Mouse (Mus musculus): ENCODE results near the gene Mylip. TPM values are rescaled to one million over a fixed set of nuclear protein-coding genes. Genes with fewer than 3 reads are reported as not detected.

Mylip gene
- polyA plus RNA-seq, 2 experiments = 3.3 to 8.2 TPM

DNA sequence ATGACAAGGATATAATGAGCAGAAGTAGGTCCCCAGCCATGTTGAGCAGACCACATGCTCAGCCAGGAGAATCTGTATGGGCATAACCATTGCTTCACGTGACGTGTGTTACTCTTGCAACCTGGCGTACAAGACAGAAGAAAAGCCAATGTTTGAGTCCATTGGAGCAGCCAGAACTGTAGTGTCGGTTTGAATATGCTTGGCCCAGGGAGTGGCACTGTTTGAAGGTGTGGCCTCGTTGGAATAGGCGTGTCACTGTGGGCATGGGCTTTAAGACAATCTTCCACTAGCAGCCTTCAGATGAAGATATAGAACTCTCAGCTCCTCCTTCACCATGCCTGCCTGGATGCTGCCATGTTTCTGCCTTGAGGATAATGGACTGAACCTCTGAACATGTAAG, 4.0 kb upstream of the Mylip start:
- no peaks in the 10 kb centered on the region for H3K9me3 ChIP-seq (ENCODE audit: control insufficient read depth, low read length)
- no peaks in the 10 kb centered on the region for H3K36me3 ChIP-seq (replicated peaks; ENCODE audit: control insufficient read depth, insufficient read depth, low read depth)
- TF ChIP-seq CTCF (IDR thresholded peaks at IDR 0.05; ENCODE audit: low read depth) (no peak), EP300 (IDR thresholded peaks at IDR 0.05; ENCODE audit: low read depth) (peak; percentile 24; the same call in 1 of the 2 replicates)
- H3K4me3 ChIP-seq (ENCODE audit: insufficient read depth in 1 of 2, low read depth in 2 of 2, low read length in 2 of 2) = no peak overlapping the region
- WGBS (ENCODE audit: insufficient replicate concordance) = 54% methylated on average over 6 of the region's 6 CpGs
- peaks cover 12 to 22% of the 10 kb centered on the region in 2 experiments for H3K4me1 ChIP-seq (replicated peaks; ENCODE audit: control insufficient read depth in 2 of 2, insufficient read depth in 2 of 2, low read length in 1 of 2)
- H3K4me2 ChIP-seq (ENCODE audit: low read depth) = no peak overlapping the region
- H3K9ac ChIP-seq (replicated peaks) = no peak overlapping the region
- no peaks in the 10 kb centered on the region; the same call in 1 of the 2 replicates for H3K27me3 ChIP-seq (ENCODE audit: control insufficient read depth, insufficient read depth, low read length)
- ATAC-seq (ENCODE audit: insufficient read depth) = no peak
- peak in 1 of 3 experiments; percentile 55 for DNase-seq (ENCODE audit: low read depth in 3 of 3, low spot score in 3 of 3)
- no peak overlapping the region for H3K27ac ChIP-seq

DNA sequence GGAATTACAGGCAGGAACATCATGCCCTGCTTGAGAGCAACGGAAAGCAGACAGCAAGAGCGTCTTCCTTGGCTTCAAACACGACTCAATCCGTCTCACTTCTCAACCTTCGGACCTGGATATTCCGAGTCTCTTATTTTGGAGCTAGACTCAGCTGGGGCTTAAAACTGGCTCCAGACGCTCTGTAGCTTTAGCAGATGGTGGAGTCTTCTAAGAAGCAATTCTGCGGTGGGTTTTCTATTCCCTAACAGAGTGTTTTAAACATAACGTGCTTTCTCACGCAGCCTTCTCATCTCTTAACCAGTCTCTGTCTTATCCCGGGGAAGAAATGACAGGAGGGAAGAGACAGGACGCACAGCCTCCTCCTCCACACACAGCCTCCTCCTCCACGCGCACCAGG, 3.3 kb upstream of the Mylip start:
- Histone ChIP-seq H3K27ac (no peak overlapping the region), H3K9ac (replicated peaks) (no peak overlapping the region), H3K27me3 (ENCODE audit: control insufficient read depth, insufficient read depth, low read length) (no peaks in the 10 kb centered on the region; the same call in 1 of the 2 replicates), H3K9me3 (ENCODE audit: control insufficient read depth, low read length) (no peaks in the 10 kb centered on the region), H3K36me3 (replicated peaks; ENCODE audit: control insufficient read depth, insufficient read depth, low read depth) (peaks cover 4% of the 10 kb centered on the region), H3K4me3 (ENCODE audit: insufficient read depth in 1 of 2, low read depth in 2 of 2, low read length in 2 of 2) (no peak overlapping the region), H3K4me2 (ENCODE audit: low read depth) (no peak overlapping the region), H3K4me1 (replicated peaks; ENCODE audit: control insufficient read depth in 2 of 2, insufficient read depth in 2 of 2, low read length in 1 of 2) (peaks cover 12 to 25% of the 10 kb centered on the region in 2 experiments)
- TF ChIP-seq EP300 (IDR thresholded peaks at IDR 0.05; ENCODE audit: low read depth) = no peak
- no peak for TF ChIP-seq CTCF (IDR thresholded peaks at IDR 0.05; ENCODE audit: low read depth)
- ATAC-seq (ENCODE audit: insufficient read depth) (no peak), DNase-seq (ENCODE audit: low read depth in 3 of 3, low spot score in 3 of 3) (no peak)
- WGBS (ENCODE audit: insufficient replicate concordance) = 87% methylated on average over 14 of the region's 14 CpGs

- no peaks in the 10 kb centered on the region for H3K9me3 ChIP-seq (ENCODE audit: control insufficient read depth, low read length)
- no peaks in the 10 kb centered on the region; the same call in 1 of the 2 replicates for H3K27me3 ChIP-seq (ENCODE audit: control insufficient read depth, insufficient read depth, low read length)
- H3K36me3 ChIP-seq (replicated peaks; ENCODE audit: control insufficient read depth, insufficient read depth, low read depth) = peaks cover 9% of the 10 kb centered on the region
- H3K4me2 ChIP-seq (ENCODE audit: low read depth) = no peak overlapping the region
- no peak overlapping the region for H3K27ac ChIP-seq
- ATAC-seq (ENCODE audit: insufficient read depth) (no peak), DNase-seq (ENCODE audit: low read depth in 3 of 3, low spot score in 3 of 3) (no peak)
- no peak overlapping the region for H3K4me3 ChIP-seq (ENCODE audit: insufficient read depth in 1 of 2, low read depth in 2 of 2, low read length in 2 of 2)
- 90% methylated on average over 4 of the region's 4 CpGs for WGBS (ENCODE audit: insufficient replicate concordance)
- peak; percentile 65 for TF ChIP-seq CTCF (IDR thresholded peaks at IDR 0.05; ENCODE audit: low read depth)
- no peak for TF ChIP-seq EP300 (IDR thresholded peaks at IDR 0.05; ENCODE audit: low read depth)
- H3K4me1 ChIP-seq (replicated peaks; ENCODE audit: control insufficient read depth in 2 of 2, insufficient read depth in 2 of 2, low read length in 1 of 2) = peaks cover 17 to 30% of the 10 kb centered on the region in 2 experiments
- H3K9ac ChIP-seq (replicated peaks) = no peak overlapping the region
Observed at GRCm38 (mm10) chr13:45387231-45387630, 2.3 kb upstream of the Mylip start.

GRCm38 (mm10) chr13:45388254-45388805, 1.2 kb upstream of the Mylip start:
- H3K27me3 ChIP-seq (ENCODE audit: control insufficient read depth, insufficient read depth, low read length) = no peaks in the 10 kb centered on the region
- H3K36me3 ChIP-seq (replicated peaks; ENCODE audit: control insufficient read depth, insufficient read depth, low read depth) = peaks cover 20% of the 10 kb centered on the region
- H3K4me3 ChIP-seq (ENCODE audit: insufficient read depth in 1 of 2, low read depth in 2 of 2, low read length in 2 of 2) = peak overlapping the region in 1 of 2 experiments; percentile 88; a peak in 1 of 4 replicates
- no peak for TF ChIP-seq EP300 (IDR thresholded peaks at IDR 0.05; ENCODE audit: low read depth)
- no peak for TF ChIP-seq CTCF (IDR thresholded peaks at IDR 0.05; ENCODE audit: low read depth)
- H3K27ac ChIP-seq = no peak overlapping the region
- ATAC-seq (ENCODE audit: insufficient read depth) = no peak
- peak overlapping the region; percentile 74 for H3K4me2 ChIP-seq (ENCODE audit: low read depth)
- no peak for DNase-seq (ENCODE audit: low read depth in 3 of 3, low spot score in 3 of 3)
- H3K9me3 ChIP-seq (ENCODE audit: control insufficient read depth, low read length) = no peaks in the 10 kb centered on the region
- H3K9ac ChIP-seq (replicated peaks) = no peak overlapping the region
- peaks cover 21 to 34% of the 10 kb centered on the region in 2 experiments for H3K4me1 ChIP-seq (replicated peaks; ENCODE audit: control insufficient read depth in 2 of 2, insufficient read depth in 2 of 2, low read length in 1 of 2)
- WGBS (ENCODE audit: insufficient replicate concordance) = 62% methylated on average over 16 of the region's 16 CpGs

DNA sequence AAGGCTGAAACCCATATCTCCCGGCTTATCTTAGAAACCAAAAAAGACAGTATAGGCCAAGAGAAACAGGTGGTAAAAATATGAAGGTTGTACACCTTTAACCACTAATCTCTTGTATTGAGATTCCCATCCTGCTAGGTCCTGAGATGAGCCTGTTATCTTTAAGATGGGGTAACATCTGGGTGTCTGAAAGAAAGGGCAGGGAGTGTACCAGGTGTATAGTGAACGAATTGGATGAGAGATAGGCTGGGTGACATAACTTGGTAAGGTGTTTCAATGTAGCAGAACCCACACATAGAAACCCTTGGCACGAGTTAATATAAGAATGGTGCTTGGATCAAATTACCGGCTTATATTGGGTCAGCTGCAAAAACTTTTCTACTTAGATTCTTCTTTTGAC, 653 bp upstream of the Mylip start:
- peak in 2 of 3 experiments; percentile 55 to 67 for DNase-seq (ENCODE audit: low read depth in 3 of 3, low spot score in 3 of 3)
- 29% methylated on average over 4 of the region's 4 CpGs for WGBS (ENCODE audit: insufficient replicate concordance)
- Histone ChIP-seq H3K9ac (replicated peaks) (peak overlapping the region; percentile 53), H3K4me3 (ENCODE audit: insufficient read depth in 1 of 2, low read depth in 2 of 2, low read length in 2 of 2) (peak overlapping the region; percentile 43 to 88; a peak in 3 of 4 replicates), H3K27ac (peak overlapping the region; percentile 65), H3K4me2 (ENCODE audit: low read depth) (peak overlapping the region; percentile 74), H3K4me1 (replicated peaks; ENCODE audit: control insufficient read depth in 2 of 2, insufficient read depth in 2 of 2, low read length in 1 of 2) (peaks cover 21 to 36% of the 10 kb centered on the region in 2 experiments), H3K36me3 (replicated peaks; ENCODE audit: control insufficient read depth, insufficient read depth, low read depth) (peaks cover 22% of the 10 kb centered on the region), H3K27me3 (ENCODE audit: control insufficient read depth, insufficient read depth, low read length) (no peaks in the 10 kb centered on the region; the same call in 1 of the 2 replicates), H3K9me3 (ENCODE audit: control insufficient read depth, low read length) (no peaks in the 10 kb centered on the region)
- ATAC-seq (ENCODE audit: insufficient read depth) = peak; percentile 42
- TF ChIP-seq EP300 (IDR thresholded peaks at IDR 0.05; ENCODE audit: low read depth) (0 out of 2 replicates have a peak, but pooled peaks have one; percentile 30), CTCF (IDR thresholded peaks at IDR 0.05; ENCODE audit: low read depth) (no peak)

All from liver, embryonic 14.5 days (tissue).